In the genomic region with DNA sequence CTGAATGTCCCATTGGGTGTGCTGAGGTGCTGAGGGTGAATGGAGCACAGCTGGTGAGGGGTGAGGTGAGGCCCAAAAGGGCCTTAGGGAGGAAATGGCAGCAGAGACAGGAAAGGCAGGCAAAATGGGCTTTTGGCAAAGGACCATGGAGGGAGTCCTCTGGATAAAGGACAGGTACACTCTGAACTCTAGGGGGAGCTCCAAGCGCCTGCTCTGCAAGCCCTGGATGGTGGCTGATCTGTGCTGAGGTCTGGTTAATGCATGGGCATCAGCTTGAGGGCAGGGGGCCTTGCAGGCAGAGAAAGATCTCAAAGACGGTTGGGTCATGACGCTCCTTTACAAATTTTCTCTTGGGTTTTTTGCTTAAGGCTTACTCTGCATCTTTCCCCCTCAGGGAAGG, we compare ENCODE assay signal across 9 mouse cellular contexts.
DNase-seq lines count a peak whose midpoint lies in the region; ATAC-seq and TF ChIP-seq lines count a peak whose summit lies in the region.
"Had no signal": no experiment of that assay in that cellular context is flagged by ENCODE, and none has a peak within 500 bp of the region (broad histone marks: within the 10 kb centered on the region; RNA-seq: fewer than 3 reads in every experiment).

No protein-coding gene starts in this region.

- DNase-seq in gastrocnemius, adult 2 months: no peak
- no peak for DNase-seq in gastrocnemius, adult 18-20 months (ENCODE audit: low spot score)
- peak; percentile 17 for DNase-seq in thymus, postnatal 14 days
- no peak for DNase-seq in thymus, adult 2 months
- DNase-seq in embryonic facial prominence, embryonic 10.5 days (ENCODE audit: low spot score): peak; percentile 48
- DNase-seq in right cerebral cortex, postnatal 25 days: no peak
- no peak for DNase-seq in left cerebral cortex, adult 11 months (ENCODE audit: low spot score)

- H3K36me3 ChIP-seq in thymus, adult 2 months (ENCODE audit: control insufficient read depth, insufficient read depth, low read length): peaks cover 14% of the 10 kb centered on the region; the same call in 1 of the 2 replicates
- no peaks in the 10 kb centered on the region for H3K36me3 ChIP-seq in embryonic facial prominence, embryonic 10.5 days (replicated peaks)
- H3K36me3 ChIP-seq in lung, embryonic 16.5 days (ENCODE audit: control insufficient read depth, insufficient read depth, low read length): no peaks in the 10 kb centered on the region
- H3K36me3 ChIP-seq: neural tube, embryonic 12.5 days had no signal

- intact Hi-C loops in gastrocnemius, adult 2 months (cut with DNase I): no loop called here

- no peaks in the 10 kb centered on the region for H3K27me3 ChIP-seq in thymus, adult 2 months (ENCODE audit: control insufficient read depth, insufficient read depth, low read length)
- H3K27me3 ChIP-seq in embryonic facial prominence, embryonic 10.5 days (replicated peaks; ENCODE audit: low read depth, poor library complexity, severe bottlenecking): no peaks in the 10 kb centered on the region
- no peaks in the 10 kb centered on the region for H3K27me3 ChIP-seq in lung, embryonic 16.5 days (ENCODE audit: control insufficient read depth, insufficient read depth, low read depth, low read length)
- H3K27me3 ChIP-seq: neural tube, embryonic 12.5 days had no signal

- 59% methylated on average over 3 of the region's 3 CpGs for WGBS in thymus, adult 2 months
- 28% methylated on average over 3 of the region's 3 CpGs for WGBS in embryonic facial prominence, embryonic 10.5 days
- WGBS in lung, embryonic 16.5 days: 25% methylated on average over 3 of the region's 3 CpGs

- no peaks in the 10 kb centered on the region for H3K4me1 ChIP-seq in thymus, adult 2 months (replicated peaks; ENCODE audit: control insufficient read depth, insufficient read depth, low read length)
- H3K4me1 ChIP-seq in embryonic facial prominence, embryonic 10.5 days: peaks cover 2% of the 10 kb centered on the region; the same call in 1 of the 2 replicates
- H3K4me1 ChIP-seq in lung, embryonic 16.5 days (replicated peaks; ENCODE audit: control insufficient read depth, insufficient read depth, low read length): no peaks in the 10 kb centered on the region
- H3K4me1 ChIP-seq: neural tube, embryonic 12.5 days had no signal

- no peak overlapping the region for H3K4me2 ChIP-seq in lung, embryonic 16.5 days (ENCODE audit: low read depth, low read length)
- H3K4me2 ChIP-seq: neural tube, embryonic 12.5 days had no signal

- H3K4me3 ChIP-seq in gastrocnemius, adult 2 months: no peak overlapping the region
- H3K4me3 ChIP-seq in thymus, adult 2 months (ENCODE audit: control insufficient read depth, insufficient read depth, low read length): no peak overlapping the region
- H3K4me3 ChIP-seq in embryonic facial prominence, embryonic 10.5 days: no peak overlapping the region
- no peak overlapping the region for H3K4me3 ChIP-seq in lung, embryonic 16.5 days (ENCODE audit: low read length)
- H3K4me3 ChIP-seq: neural tube, embryonic 12.5 days had no signal

- TF ChIP-seq POLR2A in thymus, adult 2 months (IDR thresholded peaks at IDR 0.05; ENCODE audit: control insufficient read depth, extremely low read depth, insufficient read depth, low read length, poor library complexity): no peak

- H3K9me3 ChIP-seq in embryonic facial prominence, embryonic 10.5 days: no peaks in the 10 kb centered on the region
- no peaks in the 10 kb centered on the region for H3K9me3 ChIP-seq in lung, embryonic 16.5 days (ENCODE audit: control insufficient read depth, low read length)
- H3K9me3 ChIP-seq: neural tube, embryonic 12.5 days had no signal

- TF ChIP-seq CTCF in gastrocnemius, adult 2 months (IDR thresholded peaks at IDR 0.05): peak; percentile 52
- TF ChIP-seq CTCF in thymus, adult 2 months (IDR thresholded peaks at IDR 0.05; ENCODE audit: borderline replicate concordance, control insufficient read depth, extremely low read depth, insufficient read depth, low read length, poor library complexity): no peak

- peak; percentile 61; the same call in 1 of the 2 replicates for ATAC-seq in lung, embryonic 16.5 days (ENCODE audit: low read depth)

- H3K27ac ChIP-seq in gastrocnemius, adult 2 months: no peak overlapping the region
- no peak overlapping the region for H3K27ac ChIP-seq in thymus, adult 2 months (ENCODE audit: control insufficient read depth, insufficient read depth, low read length)
- no peak overlapping the region for H3K27ac ChIP-seq in embryonic facial prominence, embryonic 10.5 days (replicated peaks)
- H3K27ac ChIP-seq in lung, embryonic 16.5 days (ENCODE audit: low read length): no peak overlapping the region
- H3K27ac ChIP-seq: neural tube, embryonic 12.5 days had no signal

- H3K9ac ChIP-seq in lung, embryonic 16.5 days (ENCODE audit: low read length): no peak overlapping the region
- H3K9ac ChIP-seq: neural tube, embryonic 12.5 days had no signal

Comparison
In these comparisons a context has a peak if more than half of its experiments do, and no peak if none do; other contexts are left out.
1. DNase-seq: peak in thymus, postnatal 14 days (single experiment) and embryonic facial prominence, embryonic 10.5 days (single experiment); none in gastrocnemius, adult 2 months (single experiment), gastrocnemius, adult 18-20 months (single experiment), thymus, adult 2 months (single experiment), right cerebral cortex, postnatal 25 days (single experiment) and left cerebral cortex, adult 11 months (single experiment).